Mouse (Mus musculus) heart, postnatal 0 days (tissue): ENCODE data around the gene Duox1.

ENCODE experiments used
- CTCF ChIP-seq: IDR thresholded peaks from 2 replicates; pipeline ENCODE4 v1.5.1; 2016; ENCODE audit warnings: antibody characterized with exemption, control low read depth, low read depth
- EP300 ChIP-seq: IDR thresholded peaks from 2 replicates; pipeline ENCODE4 v1.6.1; 2016; ENCODE audit warnings: antibody characterized with exemption, low read depth

GRCm38 (mm10) chr2:122361868-122362621 is 46.6 kb downstream of the Duox1 start:
- no peak for TF ChIP-seq EP300
- no peak for TF ChIP-seq CTCF
